Mouse (Mus musculus) heart, postnatal 4 days (tissue): ENCODE measurements around the gene Arhgap6. TPM values are rescaled to one million over a fixed set of nuclear protein-coding genes. Genes with fewer than 3 reads are reported as not detected.

Experiments
- DNase-seq: peaks from one replicate; pipeline ENCODE4 v3.0.0; 2021
- total RNA-seq, 2 experiments: library from RNA; stranded (reverse); gene quantifications; 2 replicates each; pipeline ENCODE4 v1.2.3; 2021

Gene Arhgap6
- total RNA-seq, 2 experiments from 2014 or later = 6.7 to 7.4 TPM

DNA sequence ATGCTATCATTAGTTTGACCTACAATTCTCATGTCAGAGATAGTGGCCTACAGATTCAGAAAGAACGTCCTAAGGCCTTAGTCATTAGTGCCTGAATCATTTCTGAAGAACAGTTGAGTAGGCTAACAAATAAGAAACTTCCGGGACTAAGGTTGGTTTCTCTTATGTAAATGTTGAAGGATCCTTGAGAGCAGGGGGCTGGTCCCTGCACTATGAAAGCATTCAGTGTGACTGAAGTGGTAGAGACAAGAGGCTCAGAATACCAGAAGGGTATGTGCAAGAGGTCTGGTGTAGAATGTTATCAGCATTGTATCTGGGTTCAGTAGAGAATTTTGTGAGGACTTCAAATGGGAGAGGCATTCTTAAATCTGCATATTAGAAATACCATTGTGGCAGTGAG, 185.5 kb downstream of the Arhgap6 start:
- no peak for DNase-seq

DNA sequence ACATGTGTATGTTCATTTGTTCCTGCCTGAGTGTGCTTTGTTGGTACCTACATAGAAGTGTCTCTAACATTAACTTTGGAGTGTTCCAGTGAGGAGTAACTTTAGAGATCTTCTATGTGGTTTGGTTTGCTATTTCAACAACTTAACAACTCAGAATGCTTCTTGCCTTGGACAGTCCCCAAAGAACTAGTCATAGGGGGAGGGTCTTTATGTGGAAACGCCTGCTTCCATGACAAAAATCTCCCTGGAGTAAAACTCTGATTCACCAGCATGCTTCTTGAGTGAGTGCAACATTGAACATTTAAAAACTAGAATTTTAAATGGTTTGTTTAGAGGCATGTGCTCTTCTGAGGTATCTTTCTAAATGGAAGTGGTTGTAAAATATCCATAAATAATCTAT, 212.2 kb downstream of the Arhgap6 start:
- no peak for DNase-seq

DNA sequence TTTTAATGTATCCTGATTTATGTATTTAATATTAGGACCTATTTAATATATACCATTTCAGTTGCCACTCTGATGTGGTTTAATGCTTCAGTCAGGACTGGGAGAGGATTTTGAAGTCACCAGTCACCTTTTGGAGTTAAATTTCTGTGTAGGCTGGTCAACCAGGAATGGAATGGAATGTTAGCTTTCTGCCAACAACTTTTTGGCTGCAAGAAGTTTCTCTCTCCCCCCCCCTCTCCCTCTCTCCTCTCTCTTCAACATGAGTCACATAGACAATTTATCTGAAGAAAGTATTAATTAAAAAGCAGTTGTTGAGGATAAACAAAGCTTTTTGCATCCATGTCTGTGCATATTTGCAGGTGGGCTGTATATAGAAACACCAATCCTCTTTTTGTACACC, 217.8 kb downstream of the Arhgap6 start:
- DNase-seq = no peak

DNA sequence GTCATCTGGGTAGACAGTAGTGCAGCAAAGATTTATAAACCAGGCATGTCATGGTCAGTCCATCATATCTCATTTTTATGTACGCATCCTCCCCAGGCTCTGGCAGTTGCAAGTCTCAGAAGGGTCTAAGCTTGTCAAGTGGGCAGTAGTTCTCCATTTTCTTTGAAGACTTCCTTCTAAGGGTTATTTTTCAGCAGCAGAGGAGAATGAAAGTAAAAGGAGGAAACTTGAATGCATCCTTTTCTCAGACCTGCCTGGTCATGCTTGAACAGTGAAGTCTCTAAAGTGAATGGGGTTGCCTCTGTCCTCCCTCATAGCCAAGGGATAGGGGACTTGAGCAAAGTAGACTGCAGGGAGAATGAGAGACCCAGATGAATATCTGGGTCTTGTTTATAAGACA, 239.5 kb downstream of the Arhgap6 start:
- DNase-seq = no peak

DNA sequence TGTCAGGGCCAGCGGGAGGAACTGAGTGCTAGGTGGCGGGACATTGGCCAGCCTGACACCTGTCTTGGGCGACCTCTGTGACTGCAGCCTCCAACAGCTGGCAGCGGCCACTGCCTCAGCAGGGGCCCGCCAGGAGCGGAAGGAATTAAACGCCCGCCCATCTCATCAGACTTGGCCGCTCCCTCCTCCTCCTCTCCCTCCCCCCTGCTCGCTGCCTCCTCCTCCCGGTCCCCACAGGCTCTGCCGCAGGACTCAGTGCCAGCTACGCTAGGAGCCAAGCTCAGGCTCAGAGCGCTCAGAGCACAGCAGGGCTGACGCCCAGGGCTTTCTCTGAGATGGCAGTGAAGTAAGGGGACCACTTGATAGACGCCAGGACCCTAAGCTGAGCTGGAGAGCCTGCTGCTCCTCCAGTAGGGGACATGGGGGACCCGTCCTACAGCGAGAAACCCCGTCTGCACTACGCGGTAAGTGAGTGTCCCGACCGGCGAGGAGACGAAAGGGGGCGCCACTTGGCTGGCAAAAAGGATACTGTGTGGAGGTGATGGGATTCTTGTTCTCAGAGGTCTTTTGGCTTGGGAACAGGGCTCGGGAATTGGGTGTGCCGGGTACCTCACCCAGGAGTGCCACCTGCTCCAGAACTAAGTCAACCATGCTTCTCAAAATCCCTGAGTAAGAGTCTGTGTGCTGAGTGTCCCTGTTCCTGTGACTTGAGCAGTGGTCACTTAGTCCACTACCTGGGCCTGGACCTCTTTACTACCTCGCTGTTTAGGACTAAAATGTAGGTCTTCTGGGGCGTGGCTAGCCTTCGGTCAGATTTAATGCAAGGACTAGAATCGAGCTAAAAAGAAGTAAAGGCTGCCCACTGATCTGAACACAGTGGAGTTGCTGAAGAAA, 241.8 kb downstream of the Arhgap6 start:
- DNase-seq = peak; percentile 79

DNA sequence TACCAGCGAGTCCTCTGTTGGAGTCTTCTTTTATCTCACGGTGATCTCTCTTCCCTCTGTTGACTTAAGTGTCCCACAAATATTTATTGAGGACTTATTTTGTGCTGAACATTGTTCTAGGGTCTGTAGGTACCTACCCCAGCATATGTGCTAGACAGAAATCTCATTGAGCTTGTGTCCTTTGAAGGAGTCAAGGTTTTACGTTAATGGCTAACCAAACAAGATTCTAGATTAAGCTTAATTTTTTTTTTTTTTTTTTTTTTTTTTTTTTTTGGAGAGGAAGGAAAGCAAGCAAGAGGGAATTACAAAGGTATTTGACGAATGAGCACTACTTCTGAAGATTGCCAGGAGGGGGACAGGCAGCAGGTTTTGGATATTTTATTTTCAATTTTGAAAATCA, 242.5 kb downstream of the Arhgap6 start:
- DNase-seq = no peak

DNA sequence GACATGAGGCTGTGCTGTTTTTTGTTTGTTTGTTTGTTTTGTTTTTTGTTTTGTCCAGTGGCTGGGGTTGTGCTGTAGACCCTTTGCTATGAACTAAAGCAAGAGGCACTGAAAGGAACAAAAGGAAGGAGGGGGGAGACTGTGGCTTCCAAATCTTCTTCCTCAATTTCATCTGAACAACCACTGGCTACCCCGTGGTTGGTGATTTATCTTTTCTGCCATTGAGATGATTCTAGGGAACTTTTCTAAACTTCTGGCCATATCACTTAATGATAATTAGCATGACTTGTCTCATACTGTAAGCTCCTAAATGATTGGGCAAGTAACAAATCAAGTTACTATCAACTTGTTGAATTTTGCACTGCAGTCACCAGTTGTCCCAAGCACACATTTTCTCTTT, 249.0 kb downstream of the Arhgap6 start:
- DNase-seq = no peak

DNA sequence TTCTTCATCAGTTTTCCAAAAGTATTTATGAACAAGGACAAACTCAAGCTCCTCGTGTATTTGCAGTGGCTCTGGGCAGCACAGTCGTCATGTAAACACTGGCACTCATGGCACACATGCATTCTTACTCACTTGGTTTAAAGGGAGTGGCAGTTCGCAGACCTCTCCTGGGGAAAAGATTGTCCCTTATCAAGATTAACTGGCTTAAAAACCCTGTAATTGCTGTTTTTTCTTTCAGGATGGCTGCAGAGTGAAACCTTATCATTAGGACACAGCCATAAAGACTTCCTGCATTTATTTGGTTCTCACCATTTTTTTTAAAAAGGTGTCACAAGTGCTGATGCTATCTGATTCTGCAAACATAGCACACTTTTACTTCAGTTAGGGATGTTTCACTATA, 252.7 kb downstream of the Arhgap6 start:
- no peak for DNase-seq

DNA sequence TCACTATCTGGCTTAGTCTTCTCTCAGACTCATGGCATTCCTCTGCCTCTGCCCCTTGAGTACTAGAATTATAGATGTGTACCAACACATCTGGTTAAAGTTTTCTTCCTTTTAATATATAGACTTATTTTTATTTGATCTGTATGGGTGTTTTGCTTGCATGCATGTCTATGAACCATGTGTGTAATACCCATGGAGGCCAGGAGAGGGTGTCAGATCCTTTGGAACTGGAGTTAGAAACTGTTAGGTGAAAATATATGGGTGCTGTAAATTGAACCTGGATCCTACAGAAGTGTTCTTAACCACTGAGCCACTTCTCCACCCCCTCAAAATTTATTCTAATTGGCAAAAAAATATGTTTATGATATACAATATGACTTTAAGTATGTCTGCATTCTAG, 254.7 kb downstream of the Arhgap6 start:
- no peak for DNase-seq

DNA sequence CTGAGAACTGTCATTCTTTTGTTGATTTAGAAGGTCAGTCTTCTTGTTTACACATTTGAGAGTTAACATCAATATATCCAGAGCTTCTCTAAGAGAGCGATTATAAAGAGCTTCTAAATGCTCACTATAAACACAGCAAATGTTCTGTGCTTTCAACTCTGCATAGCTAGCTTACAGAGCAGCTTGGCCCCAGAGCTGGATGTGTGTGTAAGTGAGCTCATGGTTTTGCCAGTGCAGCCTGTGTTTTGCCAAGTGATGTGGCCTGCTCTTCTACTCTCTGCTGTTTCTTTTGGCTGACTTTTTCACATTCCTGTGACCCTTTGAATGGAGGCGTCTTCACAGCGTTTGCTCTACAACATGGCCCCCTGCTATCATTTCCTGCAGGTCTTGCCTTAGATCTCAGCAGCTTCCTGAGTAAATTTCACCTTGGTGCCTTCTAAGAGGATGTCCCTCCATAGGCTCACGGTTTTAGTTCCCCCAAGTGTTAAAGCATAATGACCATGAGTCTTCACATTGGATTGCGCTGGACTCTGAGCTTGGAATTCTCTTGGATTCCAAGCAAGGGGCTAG, 259.1 kb downstream of the Arhgap6 start:
- DNase-seq = peak; percentile 14

DNA sequence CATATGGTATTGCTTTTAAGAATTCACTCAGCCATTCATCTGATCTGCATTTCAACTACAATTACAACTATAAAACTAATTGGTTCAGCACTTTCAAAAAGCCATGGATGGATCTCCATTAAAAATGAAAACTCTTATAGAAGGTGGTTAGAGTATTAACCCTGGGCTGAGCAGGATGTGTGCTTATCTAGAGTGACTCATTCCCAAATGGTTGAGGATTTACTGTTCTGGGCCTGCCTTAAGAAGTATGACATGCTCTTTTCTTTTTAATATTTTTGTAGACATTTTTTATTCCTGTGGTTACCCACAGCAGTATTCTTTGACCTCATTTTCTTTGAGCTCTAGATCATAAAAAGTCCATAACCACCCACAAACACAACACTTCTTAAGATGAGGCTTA, 267.7 kb downstream of the Arhgap6 start:
- DNase-seq = no peak

DNA sequence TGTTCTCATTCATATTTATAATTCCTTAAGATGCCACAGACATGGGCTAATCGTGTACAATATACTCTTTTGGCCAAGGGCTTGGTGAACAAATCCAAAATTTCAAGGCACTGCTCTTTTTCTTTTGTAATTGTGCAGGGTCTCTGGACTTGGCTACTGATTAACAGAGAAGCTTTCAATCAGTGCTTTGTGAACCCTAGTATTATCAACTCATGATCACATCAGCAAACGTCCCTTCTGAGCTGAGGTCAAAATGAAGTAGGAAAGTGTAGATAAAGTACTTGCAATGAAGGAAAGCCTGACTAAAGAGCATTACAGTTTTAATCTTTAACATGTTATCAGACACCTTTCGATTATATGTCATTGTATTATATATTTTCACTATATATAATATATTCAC, 270.4 kb downstream of the Arhgap6 start:
- DNase-seq = no peak

DNA sequence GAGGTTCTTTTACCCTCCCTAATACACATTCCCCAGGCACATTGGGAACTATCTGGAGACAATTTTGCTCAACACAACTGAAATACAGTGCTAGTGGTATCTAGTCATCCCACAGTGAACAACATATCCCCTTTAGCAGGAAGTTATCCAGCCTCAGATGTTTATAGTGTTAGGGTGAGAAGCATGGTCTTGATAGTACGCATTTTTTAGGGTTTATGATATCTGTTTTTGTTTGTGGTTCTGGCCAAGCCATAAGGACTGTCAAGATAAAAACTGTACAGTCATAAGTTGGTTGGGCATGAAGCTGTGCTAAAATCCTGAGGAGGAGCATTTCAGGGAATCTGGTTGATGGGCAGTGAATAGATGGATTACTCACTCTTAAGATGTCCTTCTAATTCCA, 271.0 kb downstream of the Arhgap6 start:
- no peak for DNase-seq

DNA sequence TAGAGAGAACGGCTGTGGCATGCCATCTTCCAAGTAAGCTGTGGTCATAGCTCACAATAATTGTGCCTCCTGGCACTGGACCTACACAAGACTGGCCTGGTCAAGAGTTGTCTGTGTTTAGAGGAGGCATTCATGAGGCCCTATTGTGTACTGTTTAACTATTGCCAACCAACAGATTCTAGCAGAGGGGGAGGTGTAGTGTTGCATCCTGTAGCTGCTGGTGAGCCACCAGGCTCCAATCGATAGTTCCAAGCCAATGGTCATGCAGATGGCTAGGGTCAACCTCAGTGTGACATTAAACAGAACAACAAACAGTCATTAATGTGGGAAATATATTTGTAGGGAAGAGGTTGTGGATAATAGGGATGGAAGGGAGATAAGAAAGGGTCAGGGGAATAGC, 280.1 kb downstream of the Arhgap6 start:
- no peak for DNase-seq

DNA sequence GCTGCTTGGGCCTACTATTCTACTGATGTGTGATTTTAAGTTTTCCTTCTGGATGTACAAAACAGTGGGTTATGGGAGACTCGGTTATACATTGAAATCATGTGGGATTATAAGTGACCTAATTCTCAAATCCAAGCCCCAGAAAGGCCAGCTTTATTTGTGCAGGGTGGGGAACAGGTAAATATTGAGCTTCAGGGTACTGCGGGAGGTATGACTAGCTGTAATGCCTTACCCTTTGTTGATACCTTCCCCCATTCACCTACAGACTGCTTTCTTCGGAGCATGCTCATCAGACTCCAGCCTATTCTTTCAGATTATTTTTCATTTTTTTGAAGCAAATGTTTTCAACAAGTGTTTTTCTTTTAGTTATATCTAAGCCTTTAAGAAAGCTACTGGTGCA, 286.7 kb downstream of the Arhgap6 start:
- DNase-seq = no peak

DNA sequence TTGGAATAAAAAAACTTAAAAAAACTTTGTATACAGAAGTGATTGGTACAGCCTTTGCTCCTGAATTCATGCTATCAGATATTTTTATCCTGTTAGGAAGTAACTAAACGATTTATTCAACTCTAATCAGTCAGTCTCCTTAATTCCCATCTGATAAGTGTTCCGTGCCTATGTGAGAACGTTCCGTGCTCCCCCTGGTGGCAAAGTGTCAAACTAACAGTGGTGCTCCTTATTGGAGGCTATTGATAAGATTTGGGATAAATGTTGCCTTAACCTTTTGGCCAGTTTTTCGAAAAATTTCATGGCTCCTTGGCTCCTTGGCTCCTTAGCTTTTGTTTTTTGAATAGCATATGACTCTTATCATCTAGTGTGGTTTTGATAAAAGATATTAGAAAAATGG, 291.0 kb downstream of the Arhgap6 start:
- peak; percentile 52 for DNase-seq

DNA sequence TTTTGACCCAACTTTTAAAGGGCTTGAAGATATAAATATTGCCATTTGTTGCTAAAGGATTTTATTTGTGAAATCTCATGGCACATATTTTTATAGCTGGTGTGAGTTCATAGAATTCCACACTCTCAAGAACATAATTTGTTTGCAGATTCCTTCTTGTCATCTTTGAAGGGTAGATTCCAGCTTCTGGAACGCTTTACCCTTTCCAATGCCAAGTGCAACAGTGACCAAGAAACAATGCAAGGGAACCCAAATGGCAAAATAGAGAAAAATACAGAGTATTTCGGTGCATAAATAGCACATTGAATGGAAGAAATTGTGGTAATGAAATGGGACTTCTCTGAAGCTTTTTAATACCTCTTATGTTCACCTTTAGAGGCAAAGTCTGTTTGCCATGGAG, 294.3 kb downstream of the Arhgap6 start:
- DNase-seq = peak; percentile 7

DNA sequence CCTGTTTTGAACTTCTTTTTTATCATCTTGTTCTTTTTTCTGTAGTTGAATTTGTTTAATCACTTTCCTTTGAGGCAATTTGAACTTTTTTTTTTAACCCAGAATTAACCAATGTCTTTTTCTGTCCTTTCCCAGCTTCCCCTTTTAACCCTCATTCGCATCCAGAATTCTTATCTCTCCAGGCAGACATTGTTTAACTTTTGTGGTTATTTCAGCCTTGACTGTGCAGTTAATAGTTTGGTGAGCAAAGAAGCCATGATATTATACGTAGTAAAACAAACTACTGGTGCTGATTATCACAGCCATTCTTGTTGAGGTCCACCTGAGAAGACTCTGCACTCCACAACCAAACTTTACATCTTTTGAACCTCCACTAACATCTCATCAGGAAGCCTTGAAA, 299.7 kb downstream of the Arhgap6 start:
- no peak for DNase-seq

DNA sequence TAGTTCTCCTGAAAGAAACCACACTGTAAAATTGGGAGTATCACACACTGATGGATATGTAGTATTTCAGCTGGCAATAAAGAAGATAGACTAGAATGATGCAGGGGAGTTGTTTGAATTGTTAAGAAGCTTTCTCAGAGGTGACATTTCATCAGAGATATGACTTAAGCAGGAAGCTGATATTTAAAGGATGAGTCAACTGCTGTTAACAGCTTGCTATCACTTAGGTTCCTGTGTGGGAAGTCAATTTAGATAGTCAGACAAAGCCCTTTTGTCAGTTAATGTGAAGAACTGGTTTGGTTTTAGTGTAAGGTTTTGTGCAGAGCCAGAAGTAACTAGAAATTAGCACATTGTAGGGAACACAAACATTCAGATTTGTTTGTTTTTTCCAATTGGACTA, 300.7 kb downstream of the Arhgap6 start:
- DNase-seq = no peak

DNA sequence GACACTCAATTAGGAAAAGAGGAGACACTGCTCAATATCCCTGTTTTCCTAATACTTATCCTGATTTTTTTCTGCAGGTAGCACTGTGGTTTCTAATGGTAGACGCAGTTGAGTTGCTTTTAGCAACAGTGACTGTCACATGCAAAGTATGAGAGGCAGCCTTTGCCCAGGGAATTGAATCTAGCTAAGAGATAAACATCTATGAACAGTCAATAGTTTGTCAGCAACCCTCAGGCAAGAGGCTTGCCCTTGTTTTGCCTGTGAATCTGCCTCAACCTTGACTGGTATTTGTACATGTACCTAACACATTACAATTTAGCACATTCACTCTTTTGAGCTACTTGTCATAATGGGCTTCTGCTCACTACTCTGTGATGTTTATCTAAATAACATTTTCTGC, 307.8 kb downstream of the Arhgap6 start:
- no peak for DNase-seq

DNA sequence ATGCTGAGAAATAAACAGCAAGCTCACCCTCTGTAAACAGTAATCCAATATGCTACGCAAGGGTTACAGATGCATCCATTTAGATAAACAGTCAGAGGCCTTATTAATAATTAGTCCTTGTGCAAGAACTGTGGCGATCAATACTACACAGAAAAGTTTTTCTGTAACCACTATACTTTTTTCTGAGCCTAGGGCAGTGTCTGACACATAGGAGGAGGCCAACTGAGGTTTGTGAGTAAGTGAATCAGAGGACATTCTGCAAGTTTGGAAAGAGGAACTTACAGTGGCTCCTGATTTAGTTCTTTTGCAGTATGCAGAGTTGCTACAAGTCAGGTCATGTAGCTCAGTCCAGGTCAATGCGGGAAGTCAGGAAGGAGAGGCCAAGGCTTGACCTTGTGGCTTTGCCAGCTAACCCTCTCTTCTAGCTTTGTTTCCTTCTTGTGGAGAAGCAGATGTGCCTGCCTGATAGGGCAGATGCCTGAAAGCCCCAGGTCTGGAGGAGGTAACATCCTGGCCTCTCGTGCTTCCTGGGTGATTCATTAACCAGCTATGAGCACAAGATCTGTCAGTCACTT, 311.2 kb downstream of the Arhgap6 start:
- no peak for DNase-seq

DNA sequence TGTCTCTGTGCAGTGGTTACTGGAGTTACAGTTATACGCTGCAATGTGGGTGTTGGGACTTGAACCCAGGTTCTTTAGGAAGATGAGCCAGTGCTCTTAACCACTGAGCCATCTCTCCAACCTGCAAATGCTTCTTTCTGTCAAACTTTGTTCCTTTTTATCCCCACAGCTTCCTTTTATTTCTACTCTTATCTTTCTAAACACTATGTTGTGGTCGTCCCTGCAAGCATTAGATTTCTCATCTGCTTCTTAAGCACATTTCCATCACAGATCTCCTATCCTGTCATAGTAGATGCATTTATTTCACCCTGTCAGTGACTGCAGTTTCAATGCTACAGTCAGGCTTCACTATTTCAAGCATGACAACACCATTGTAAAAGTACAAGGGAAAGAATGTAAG, 312.5 kb downstream of the Arhgap6 start:
- DNase-seq = no peak

DNA sequence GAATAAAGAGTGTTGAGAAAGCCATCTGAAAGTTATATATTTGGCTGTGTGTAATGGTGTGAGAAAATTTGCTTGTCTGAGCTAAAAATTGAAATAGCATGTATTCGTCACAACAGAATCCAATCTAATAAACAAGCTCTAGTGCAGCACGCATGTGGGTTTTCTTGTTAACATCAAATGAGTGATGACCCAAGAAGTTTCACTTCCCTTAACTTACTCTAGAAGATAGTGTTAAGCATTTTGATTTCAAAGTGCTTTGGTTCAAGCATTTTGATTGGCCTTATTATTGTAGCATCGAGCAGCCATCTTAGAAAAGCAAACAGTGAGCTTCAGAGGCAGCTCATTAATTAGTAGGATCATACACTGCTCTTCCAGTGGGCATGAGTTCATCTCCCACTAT, 315.1 kb downstream of the Arhgap6 start:
- no peak for DNase-seq

DNA sequence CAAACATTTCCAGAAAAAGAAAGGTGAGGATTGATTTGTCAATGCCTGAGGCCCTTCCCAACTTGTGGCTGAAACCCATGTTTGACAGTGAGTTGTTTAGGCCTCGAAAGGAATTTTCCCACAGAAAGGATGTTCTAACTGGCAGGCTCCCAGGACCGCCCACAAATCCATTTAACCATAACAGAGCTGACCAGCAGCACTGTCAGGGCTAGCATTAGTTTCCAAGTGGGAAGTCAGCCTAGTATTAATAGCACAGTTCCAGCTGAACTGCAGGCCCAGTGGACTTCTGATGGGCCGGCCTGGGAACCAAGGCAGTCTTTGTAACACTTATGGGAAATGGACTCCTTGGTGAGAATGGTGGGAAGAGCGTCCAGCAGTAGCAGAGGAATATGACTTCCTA, 317.8 kb downstream of the Arhgap6 start:
- DNase-seq = peak; percentile 56
